Mouse (Mus musculus): ENCODE measurements around the gene Nit1. TPM values are rescaled to one million over a fixed set of nuclear protein-coding genes. Genes with fewer than 3 reads are reported as not detected.

Gene Nit1
- polyA plus RNA-seq (2017; shearing (Covaris generic)): 26.6 TPM

GRCm38 (mm10) chr1:171345225-171346094, at the start of gene Nit1, which contains the start of gene Pfdn2:
Gene Nit1 (minus strand): TSS chr1:171345646.
Gene Pfdn2 (plus strand): TSS chr1:171345670.

DNA sequence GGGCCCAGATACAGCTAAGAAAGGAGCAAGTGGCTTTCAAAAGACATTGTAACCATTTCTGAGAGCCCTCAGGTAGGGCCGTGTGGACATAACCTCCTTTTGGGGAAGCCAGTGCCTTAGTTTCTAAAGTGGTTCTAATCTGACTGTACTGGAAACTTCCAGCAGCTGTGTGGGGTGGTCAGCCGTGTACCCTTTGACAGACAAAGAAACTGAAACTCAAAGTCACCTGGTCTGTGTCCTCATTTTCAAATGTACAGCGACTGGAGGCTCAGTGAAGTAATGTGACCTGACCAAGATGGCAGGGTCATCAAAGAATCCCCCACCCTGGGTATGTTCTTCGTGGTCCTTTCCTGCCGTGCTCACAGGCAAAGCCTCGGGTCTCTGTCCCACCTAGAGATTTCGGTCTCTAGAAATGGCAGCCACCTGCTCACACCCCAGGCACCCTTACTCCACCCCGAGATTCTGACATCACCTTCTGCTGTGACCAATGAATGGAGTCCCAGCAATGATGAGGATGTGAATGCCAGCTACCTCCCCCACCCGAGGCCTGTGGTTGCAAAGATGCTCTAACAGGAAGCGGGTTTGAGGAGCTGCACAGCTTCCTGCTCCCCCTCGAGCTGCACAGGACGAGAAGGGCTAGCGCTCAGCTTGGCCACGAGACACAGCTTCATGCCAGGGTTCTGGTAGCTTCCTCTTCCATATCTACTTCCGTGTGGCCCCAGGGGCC, 43.1 kb upstream of the Nit1 start, which contains the start of gene Arhgap30:
Arhgap30 (plus strand) TSS at position 579 of the 727 bp plus-strand sequence.

GRCm38 (mm10) chr1:171369845-171370556, 24.6 kb upstream of the Nit1 start, which contains the start of gene Nectin4:
Gene Nectin4 (plus strand): TSS chr1:171370099.

DNA sequence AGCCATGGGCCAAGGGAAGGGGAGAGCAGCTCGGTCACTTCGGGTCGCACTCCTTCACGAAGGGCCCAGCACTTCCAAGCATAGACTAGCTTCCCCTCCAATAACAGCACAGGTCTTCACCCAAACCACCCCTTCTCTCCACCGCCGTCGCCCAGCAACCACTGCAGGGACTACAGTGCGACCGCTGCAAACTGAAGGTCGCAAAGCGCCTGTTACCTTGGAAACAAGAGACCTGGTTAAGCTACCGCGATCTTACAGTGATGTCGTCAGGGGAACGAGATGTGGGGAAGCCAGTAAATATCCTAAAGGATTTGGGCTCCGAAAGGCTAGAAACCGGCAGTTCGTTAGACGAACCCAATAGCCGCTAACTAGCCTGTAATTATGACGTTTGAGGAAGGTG, 15.2 kb upstream of the Nit1 start, which contains the start of gene Klhdc9:
Klhdc9 (minus strand) TSS at position 143 of the 400 bp plus-strand sequence.

DNA sequence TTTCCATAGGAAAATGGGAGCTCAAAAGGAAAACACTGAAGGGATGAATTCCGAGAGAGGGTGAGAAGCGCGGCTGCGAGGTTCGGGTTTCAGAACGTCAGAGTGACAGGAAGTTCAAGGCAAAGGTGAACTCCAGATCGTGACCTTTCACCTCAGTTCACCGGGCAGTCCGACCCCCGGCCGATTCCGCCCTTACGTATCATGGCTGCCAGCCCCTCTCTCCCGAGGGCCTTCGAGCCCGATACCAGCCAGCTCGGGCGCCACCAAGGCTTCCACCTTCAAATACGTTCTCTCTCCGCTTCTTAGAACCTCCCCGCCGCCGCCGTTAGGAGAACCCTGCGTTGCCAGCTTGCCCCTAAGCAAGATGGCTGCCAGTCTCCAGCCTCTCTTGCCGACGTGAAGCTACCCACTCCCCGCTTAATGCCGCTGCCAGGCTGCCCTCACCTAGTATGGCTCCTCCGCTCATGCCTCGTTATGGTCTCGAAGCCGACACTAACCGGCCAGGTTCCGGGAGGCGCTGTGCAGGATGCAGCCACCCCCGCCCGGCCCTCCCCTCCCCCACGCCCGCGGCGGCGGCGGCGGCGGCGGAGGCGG, 16.5 kb downstream of the Nit1 start, which contains the start of gene Dedd:
Dedd (plus strand) TSS at position 307 of the 594 bp plus-strand sequence.

GRCm38 (mm10) chr1:171294298-171295062, 51.0 kb downstream of the Nit1 start, which contains the start of gene Ufc1:
Gene Ufc1 (minus strand): TSS chr1:171295024.

Other genes with a start within 250 kb of the Nit1 start
- gene Cfap126, start 231.7 kb downstream of the Nit1 start, polyA plus RNA-seq (2017; shearing (Covaris generic)): 2.8 TPM
- 112 TPM for gene Sdhc, start 195.0 kb downstream of the Nit1 start, polyA plus RNA-seq (2017; shearing (Covaris generic))
- gene Mpz, start 194.9 kb downstream of the Nit1 start, polyA plus RNA-seq (2017; shearing (Covaris generic)): not detected
- gene Pcp4l1, start 149.4 kb downstream of the Nit1 start, polyA plus RNA-seq (2017; shearing (Covaris generic)): not detected
- 0.15 TPM for gene Nr1i3, start 131.7 kb downstream of the Nit1 start, polyA plus RNA-seq (2017; shearing (Covaris generic))
- gene Tomm40l, start 123.1 kb downstream of the Nit1 start, polyA plus RNA-seq (2017; shearing (Covaris generic)): 26.0 TPM
- not detected for gene Apoa2, start 120.6 kb downstream of the Nit1 start, polyA plus RNA-seq (2017; shearing (Covaris generic))
- not detected for gene Fcer1g, start 111.3 kb downstream of the Nit1 start, polyA plus RNA-seq (2017; shearing (Covaris generic))
- 0.69 TPM for gene Adamts4, start 95.2 kb downstream of the Nit1 start, polyA plus RNA-seq (2017; shearing (Covaris generic))
- gene Ndufs2, start 94.3 kb downstream of the Nit1 start, polyA plus RNA-seq (2017; shearing (Covaris generic)): 99.2 TPM
- 44.1 TPM for gene B4galt3, start 75.3 kb downstream of the Nit1 start, polyA plus RNA-seq (2017; shearing (Covaris generic))
- 62.5 TPM for gene Ppox, start 64.5 kb downstream of the Nit1 start, polyA plus RNA-seq (2017; shearing (Covaris generic))
- 51.2 TPM for gene Usp21, start 57.7 kb downstream of the Nit1 start, polyA plus RNA-seq (2017; shearing (Covaris generic))
- gene Ufc1, start 50.6 kb downstream of the Nit1 start, polyA plus RNA-seq (2017; shearing (Covaris generic)): 55.5 TPM
- 28.1 TPM for gene Dedd, start 16.5 kb downstream of the Nit1 start, polyA plus RNA-seq (2017; shearing (Covaris generic))
- 113 TPM for gene Pfdn2, start within 50 bp of the Nit1 start, polyA plus RNA-seq (2017; shearing (Covaris generic))
- gene Klhdc9, start 15.2 kb upstream of the Nit1 start, polyA plus RNA-seq (2017; shearing (Covaris generic)): not detected
- 0.24 TPM for gene Nectin4, start 24.5 kb upstream of the Nit1 start, polyA plus RNA-seq (2017; shearing (Covaris generic))
- 148 TPM for gene Arhgap30, start 43.3 kb upstream of the Nit1 start, polyA plus RNA-seq (2017; shearing (Covaris generic))
- gene Usf1, start 65.7 kb upstream of the Nit1 start, polyA plus RNA-seq (2017; shearing (Covaris generic)): 56.8 TPM
- not detected for gene Tstd1, start 73.2 kb upstream of the Nit1 start, polyA plus RNA-seq (2017; shearing (Covaris generic))
- gene F11r, start 91.9 kb upstream of the Nit1 start, polyA plus RNA-seq (2017; shearing (Covaris generic)): 0.56 TPM
- gene Alyref2, start 157.8 kb upstream of the Nit1 start, polyA plus RNA-seq (2017; shearing (Covaris generic)): 5.7 TPM
- gene Itln1, start 189.6 kb upstream of the Nit1 start, polyA plus RNA-seq (2017; shearing (Covaris generic)): not detected
- gene Cd244a, start 213.5 kb upstream of the Nit1 start, polyA plus RNA-seq (2017; shearing (Covaris generic)): 0.65 TPM

All from effector memory CD4-positive, alpha-beta T cell, adult 7 months (primary cell).